Mouse (Mus musculus) embryonic facial prominence, embryonic 10.5 days (tissue): ENCODE results near the gene G0s2. TPM values are rescaled to one million over a fixed set of nuclear protein-coding genes. Genes with fewer than 3 reads are reported as not detected.
A peak's percentile ranks its signal among the peaks of the same experiment; 100 is the strongest.

ENCODE experiments used
- DNase-seq: peaks from one replicate; pipeline ENCODE4 v3.0.0-alpha.2; 2017; ENCODE audit warnings: low spot score
- H3K27ac ChIP-seq: fragments of 300-500 bp; sonication (generic); replicated peaks from 2 replicates; pipeline ENCODE4 v1.5.1; 2016; ENCODE audit warnings: mild to moderate bottlenecking
- H3K27me3 ChIP-seq: fragments of 300-500 bp; sonication (generic); replicated peaks from 2 replicates; pipeline ENCODE4 v1.6.1; 2016; ENCODE audit warnings: low read depth, mild to moderate bottlenecking; ENCODE audit not compliant: poor library complexity, severe bottlenecking
- H3K36me3 ChIP-seq: fragments of 300-500 bp; sonication (generic); replicated peaks from 2 replicates; pipeline ENCODE4 v1.6.1; 2016; ENCODE audit warnings: mild to moderate bottlenecking, moderate library complexity
- H3K4me1 ChIP-seq: fragments of 300-500 bp; sonication (generic); 2 replicates; pipeline ENCODE4 v1.6.1; 2016
- H3K4me3 ChIP-seq: fragments of 300-500 bp; sonication (generic); 2 replicates; pipeline ENCODE4 v1.5.1; 2016; ENCODE audit warnings: mild to moderate bottlenecking, moderate library complexity
- H3K9me3 ChIP-seq: fragments of 300-500 bp; sonication (generic); 2 replicates; pipeline ENCODE4 v1.6.1; 2016; ENCODE audit warnings: mild to moderate bottlenecking
- WGBS: fragments of 180-500 bp; shearing (Covaris S2); methylation state at CpG from one replicate; pipeline ENCODE4 v1.1.7; 2016; 5-methylcytosine and 5-hydroxymethylcytosine counted together
- polyA plus RNA-seq: library from polyadenylated mRNA; unstranded; fragments of >200 nt; fragmentation: Nextera tagmentation; extraction: Ambion mirVana; gene quantifications from 2 replicates; pipeline ENCODE4 v1.2.1, GENCODE M21; 2016

G0s2 gene
- polyA plus RNA-seq, 1 experiment from 2014 or later: 7.0 TPM

- peaks cover 35% of the 10 kb centered on the region for H3K4me1 ChIP-seq
- H3K36me3 ChIP-seq: no peaks in the 10 kb centered on the region
- H3K4me3 ChIP-seq: no peak overlapping the region
- no peak overlapping the region for H3K27ac ChIP-seq
- H3K9me3 ChIP-seq: no peaks in the 10 kb centered on the region
- 23% methylated on average over 3 of the region's 3 CpGs for WGBS
- no peaks in the 10 kb centered on the region for H3K27me3 ChIP-seq
- peak; percentile 30 for DNase-seq
Observed at GRCm38 (mm10) chr1:193225531-193225930, 47.5 kb downstream of the G0s2 start.

Other genes with a start within 250 kb of the G0s2 start
- gene Syt14, start 237.4 kb downstream of the G0s2 start, polyA plus RNA-seq: 4.2 and 4.3 TPM in 2 replicates
- gene Diexf, start 142.9 kb downstream of the G0s2 start, polyA plus RNA-seq: 10.2 and 10.6 TPM in 2 replicates
- 9.0 and 11.1 TPM in 2 replicates for gene Irf6, start 120.1 kb downstream of the G0s2 start, polyA plus RNA-seq
- gene A130010J15Rik, start 105.2 kb downstream of the G0s2 start, polyA plus RNA-seq: 16.4 and 18.0 TPM in 2 replicates
- gene Traf3ip3, start 71.5 kb downstream of the G0s2 start, polyA plus RNA-seq: 0.71 and 0.88 TPM in 2 replicates
- gene Lamb3, start 65.5 kb downstream of the G0s2 start, polyA plus RNA-seq: 0.31 and 0.66 TPM in 2 replicates
- 0.41 TPM in 1 of 2 replicates, not detected in the other for gene Hsd11b1, start 9.1 kb downstream of the G0s2 start, polyA plus RNA-seq
- gene Camk1g, start 97.1 kb upstream of the G0s2 start, polyA plus RNA-seq: 15.6 and 17.5 TPM in 2 replicates